Mouse (Mus musculus): ENCODE measurements around the gene Myl4.

- TF ChIP-seq EP300 (IDR thresholded peaks at IDR 0.05; ENCODE audit: insufficient read depth, low read depth, low read length) (no peak), CTCF (IDR thresholded peaks at IDR 0.05) (no peak), POLR2A (IDR thresholded peaks at IDR 0.05; ENCODE audit: insufficient read depth, low read depth, low read length) (no peak)
Measured at GRCm38 (mm10) chr11:104640894-104641293, 90.4 kb downstream of the Myl4 start.
